Mouse (Mus musculus) yolk sac, embryonic 10.5 days (tissue): ENCODE data around the gene Ints1.

Source experiments
- DNase-seq: peaks from one replicate; pipeline ENCODE4 v3.0.0-alpha.2; 2017; ENCODE audit warnings: low spot score

Gene Ints1

DNA sequence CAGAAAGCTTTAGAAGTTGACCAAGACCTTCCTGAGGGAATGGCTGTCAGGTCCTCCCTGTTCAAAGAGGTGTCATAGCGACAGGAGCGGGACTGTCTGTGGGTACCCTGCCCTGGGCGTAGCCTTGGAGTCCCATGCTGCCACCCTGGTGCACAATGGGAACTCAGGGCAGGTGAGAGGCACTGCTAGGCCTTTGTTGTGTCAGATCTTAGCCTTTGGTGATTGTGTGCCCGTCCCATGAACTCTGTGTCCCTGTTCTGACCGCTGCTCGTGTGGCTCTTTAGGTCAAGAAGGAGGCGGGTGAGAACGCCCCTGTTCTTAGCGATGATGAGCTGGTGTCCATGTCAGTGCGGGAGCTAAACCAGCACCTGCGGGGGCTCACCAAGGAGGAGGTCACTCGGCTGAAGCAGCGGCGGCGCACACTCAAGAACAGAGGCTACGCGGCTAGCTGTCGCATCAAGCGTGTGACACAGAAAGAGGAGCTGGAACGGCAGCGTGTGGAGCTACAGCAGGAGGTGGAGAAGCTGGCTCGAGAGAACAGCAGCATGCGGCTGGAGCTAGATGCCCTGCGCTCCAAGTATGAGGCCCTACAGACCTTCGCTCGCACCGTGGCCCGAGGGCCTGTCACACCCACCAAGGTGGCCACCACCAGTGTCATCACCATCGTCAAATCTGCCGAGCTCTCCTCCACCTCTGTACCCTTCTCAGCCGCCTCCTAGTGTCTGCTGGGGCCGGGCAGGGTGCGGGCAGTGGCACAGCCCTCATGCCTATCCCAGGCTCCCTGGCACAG lies 24.5 kb upstream of the Ints1 start:
- DNase-seq: no peak

- DNase-seq: no peak
Observed at GRCm38 (mm10) chr5:139799041-139799440, 23.6 kb upstream of the Ints1 start.

DNA sequence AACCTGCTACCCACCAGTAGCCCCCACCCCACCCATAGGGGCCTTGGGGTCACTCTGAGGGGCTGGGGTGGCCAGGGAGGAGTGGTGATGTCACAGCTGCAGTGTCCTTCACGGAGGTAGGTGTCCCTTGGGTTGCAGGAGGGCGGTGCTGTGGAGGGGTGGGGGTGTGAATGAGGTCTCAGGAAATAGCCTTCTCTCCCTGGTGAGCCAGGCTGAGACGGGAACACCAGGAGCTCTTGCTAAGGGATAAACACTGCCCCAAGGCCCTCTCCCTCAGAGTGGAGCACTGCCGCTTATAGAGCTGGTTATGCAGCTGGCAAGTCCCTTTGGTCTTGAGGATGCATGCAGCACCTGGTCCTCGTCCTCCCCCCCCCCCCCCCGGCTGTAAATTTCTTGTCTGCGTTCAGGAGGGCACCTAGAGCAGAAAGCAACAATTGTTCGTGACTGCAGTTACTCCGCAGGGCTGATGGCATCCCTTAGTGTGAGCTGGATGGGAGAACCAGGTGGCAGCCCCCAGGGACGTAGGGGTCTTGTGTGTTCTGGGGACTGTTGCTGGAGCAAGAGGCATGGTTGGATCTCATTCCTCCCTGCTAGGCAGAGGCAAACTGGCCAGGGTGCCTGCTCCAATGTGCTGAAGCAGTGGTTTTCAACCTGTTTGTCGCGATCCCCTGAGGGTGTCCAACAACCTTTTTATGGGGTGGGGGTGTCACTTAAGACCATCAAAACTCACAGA lies 22.9 kb upstream of the Ints1 start:
- no peak for DNase-seq

GRCm38 (mm10) chr5:139797473-139798167 lies 22.1 kb upstream of the Ints1 start:
- no peak for DNase-seq

GRCm38 (mm10) chr5:139796900-139797299 lies 21.4 kb upstream of the Ints1 start:
- peak; percentile 80 for DNase-seq

- DNase-seq: no peak
Observed at GRCm38 (mm10) chr5:139796001-139796620, 20.6 kb upstream of the Ints1 start.

DNA sequence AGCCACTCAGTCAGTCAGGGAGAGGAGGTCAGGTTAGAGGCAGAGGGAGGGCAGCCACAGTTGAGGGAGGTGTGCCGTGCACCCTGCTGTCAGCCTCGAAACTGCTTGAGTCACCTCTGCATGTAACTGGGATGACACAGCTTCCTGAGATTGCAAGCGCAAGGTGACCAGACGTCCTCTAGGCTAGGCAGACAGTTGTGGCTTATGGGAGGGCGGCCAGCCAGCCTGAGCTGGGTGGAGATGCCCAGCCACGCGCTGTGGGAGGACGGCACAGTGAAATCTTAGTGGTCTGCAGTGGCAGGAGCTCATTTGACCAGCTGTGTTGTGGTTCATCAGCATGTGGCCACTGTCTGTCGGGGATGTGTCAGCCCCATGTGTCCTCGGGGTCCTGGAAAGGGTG lies 19.5 kb upstream of the Ints1 start:
- no peak for DNase-seq

GRCm38 (mm10) chr5:139794137-139794536 lies 18.7 kb upstream of the Ints1 start:
- no peak for DNase-seq

- DNase-seq: peak; percentile 81
Observed at GRCm38 (mm10) chr5:139793338-139794089, 18.0 kb upstream of the Ints1 start.

DNA sequence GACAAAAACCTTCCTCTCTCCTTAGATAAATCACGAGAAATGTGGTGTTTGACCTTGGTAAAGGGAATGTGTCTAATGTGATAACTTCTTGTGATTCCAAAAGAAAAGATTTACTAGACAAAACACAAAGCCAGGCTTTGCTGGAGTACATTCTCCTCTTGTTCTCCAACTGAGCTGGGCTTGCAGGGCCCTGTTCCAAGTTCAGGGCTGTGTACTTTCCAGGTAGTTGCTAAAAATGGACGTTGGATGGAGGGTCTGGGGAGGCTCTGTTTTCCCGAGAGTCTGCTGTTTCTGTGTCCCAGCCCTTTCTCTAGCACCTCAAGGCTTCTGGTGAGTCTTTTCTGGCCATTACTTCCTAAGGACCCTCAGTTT lies 17.5 kb upstream of the Ints1 start:
- DNase-seq: no peak

DNA sequence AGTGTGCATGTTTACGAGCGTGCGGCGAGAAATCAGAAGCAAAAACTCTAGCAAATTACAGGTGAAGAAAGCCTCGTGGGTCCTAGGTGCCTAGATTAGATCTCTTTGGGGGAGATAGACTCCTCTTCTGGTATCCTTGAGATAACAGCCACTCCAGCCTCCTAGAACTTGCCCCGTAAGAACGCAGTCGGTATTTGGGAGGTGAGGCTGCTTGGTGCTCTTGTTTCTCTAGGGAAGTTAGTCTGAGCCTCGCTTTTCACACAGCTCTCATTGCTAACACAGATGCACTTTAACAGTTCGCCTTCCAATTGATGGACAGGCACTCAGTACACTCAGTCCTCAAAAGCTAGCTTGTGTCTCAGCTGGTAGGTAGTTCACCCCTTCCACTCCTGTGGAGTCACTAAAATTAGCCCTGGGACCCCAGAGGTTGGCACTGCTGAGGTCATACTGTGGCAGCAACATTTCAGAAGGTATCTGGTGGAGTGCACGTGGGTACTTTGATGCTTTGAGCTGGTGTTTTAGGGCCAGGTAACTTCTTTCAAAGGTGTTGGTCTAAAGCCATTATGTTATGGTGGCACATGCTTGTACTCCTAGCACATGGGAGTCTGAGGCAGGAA lies 16.8 kb upstream of the Ints1 start:
- no peak for DNase-seq

- DNase-seq: peak; percentile 98
Observed at GRCm38 (mm10) chr5:139791227-139792158, 16.0 kb upstream of the Ints1 start, which contains the start of gene Mafk. Gene Mafk (plus strand): TSS chr5:139791513.

DNA sequence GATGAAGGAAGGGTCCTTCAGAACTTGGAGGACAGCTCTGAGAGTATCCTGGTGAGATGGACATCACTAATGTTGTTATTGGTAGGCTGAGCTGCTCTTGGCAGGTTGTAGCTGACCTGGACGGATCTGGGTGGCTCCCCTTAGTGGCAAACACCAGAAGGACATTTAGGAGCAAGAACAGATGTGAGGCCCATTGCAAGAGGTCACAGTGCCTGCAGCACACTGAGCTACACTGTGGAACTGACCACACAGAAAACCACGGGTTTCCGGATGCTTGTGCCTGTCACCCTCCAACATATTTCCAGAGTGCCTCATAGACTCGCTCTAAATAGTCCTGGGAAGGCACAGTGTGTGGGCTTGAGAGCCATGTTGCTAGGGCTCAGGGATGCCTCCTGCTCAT lies 14.0 kb upstream of the Ints1 start:
- DNase-seq: no peak

GRCm38 (mm10) chr5:139781406-139781805 lies 5.9 kb upstream of the Ints1 start:
- no peak for DNase-seq

DNA sequence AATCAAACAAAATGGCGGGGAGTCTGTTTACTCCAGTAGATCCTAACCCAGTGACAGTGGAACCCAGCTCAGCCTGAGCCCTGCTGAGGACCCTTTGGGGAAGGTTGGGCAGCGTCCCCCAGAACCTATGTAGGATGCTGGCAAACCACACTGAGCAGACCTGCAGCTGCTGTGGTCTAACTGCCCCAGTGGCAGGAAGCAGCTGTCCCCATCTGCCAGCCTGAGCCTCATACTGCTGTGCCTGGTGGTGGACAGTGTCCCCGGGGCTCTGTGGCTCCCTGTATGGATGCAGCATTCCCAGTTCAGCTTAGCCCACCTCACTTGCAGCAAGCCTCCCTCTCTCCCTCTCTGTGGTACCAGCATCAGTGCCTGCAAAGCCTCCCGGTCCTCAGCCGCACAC lies 1.5 kb upstream of the Ints1 start:
- DNase-seq: no peak

- no peak for DNase-seq
Observed at GRCm38 (mm10) chr5:139768216-139768615, 7.3 kb downstream of the Ints1 start.

- DNase-seq: no peak
Observed at GRCm38 (mm10) chr5:139764296-139764695, 11.2 kb downstream of the Ints1 start.

DNA sequence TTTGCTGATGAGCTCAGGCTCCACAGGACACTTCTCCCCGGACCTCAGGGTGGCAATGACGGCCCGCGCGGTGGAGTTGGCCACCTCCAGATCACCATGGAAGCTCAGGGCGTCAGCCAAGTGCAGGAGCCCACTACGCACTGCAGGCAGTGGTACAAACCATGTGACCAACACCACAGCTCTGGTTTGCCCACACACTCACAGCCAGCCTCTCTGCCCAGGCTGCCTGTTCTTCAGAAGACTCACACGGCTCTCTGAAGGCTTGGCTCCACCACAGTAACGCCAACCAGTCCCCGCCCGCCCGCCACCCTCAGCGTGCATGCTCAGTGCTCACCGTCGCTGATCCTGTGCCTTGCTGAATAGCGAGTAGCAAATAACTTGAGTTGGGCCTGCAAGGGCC lies 17.4 kb downstream of the Ints1 start:
- DNase-seq: no peak

DNA sequence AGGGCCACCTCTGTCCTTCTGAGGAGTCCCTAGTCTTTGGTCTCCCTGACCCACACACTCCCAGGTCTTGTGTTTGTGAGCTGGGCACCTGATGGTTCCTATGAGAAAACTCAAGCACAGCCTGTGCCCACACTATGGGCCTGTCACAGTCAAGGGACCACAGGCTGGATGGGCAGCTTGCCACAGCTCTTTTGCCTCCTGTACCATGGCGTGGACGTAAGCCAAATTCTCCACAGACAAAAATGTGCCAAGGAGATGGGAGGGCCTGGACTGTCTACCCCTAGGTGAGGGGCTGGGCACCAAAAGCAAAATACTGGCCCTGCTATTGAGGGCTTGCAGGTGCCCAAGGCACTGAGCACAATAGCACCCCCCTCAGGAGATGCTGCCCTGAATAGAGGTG lies 18.9 kb downstream of the Ints1 start:
- DNase-seq: no peak

DNA sequence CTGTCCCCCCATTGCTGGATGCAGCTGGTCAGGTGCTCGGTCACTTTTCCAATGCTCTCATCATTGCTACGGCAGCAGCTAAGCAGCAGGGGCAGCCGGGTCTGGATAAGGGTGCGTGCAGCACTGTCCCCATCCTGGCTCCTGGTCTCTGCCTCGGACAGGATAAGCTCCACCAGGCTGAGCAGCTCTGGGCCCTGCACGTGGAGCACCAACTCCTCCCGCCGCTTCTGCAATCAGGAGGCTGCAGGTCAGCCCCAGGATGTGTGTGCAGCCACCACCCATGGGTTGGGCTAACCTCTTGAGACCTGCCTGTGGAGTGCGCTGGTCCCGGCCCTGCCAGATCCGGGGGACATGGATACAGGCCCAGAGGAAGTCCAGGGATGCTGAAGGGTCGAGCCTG lies 19.3 kb downstream of the Ints1 start:
- no peak for DNase-seq
